Mouse (Mus musculus) spleen, postnatal 4 days (tissue): ENCODE results near the gene Wipi2.

ENCODE experiments used
- DNase-seq, 2 experiments: peaks; one replicate each; pipeline ENCODE4 v3.0.0; 2022; ENCODE audit warnings: low spot score in 2 of 2

Gene Wipi2

GRCm38 (mm10) chr5:142627398-142627797 is at the start of gene Wipi2:
Gene Wipi2, plus strand, starts transcription at chr5:142627698.
- DNase-seq, result no peak

GRCm38 (mm10) chr5:142578192-142578591 is 49.3 kb upstream of the Wipi2 start:
- no peak for DNase-seq

- peak in 1 of 2 experiments; percentile 18 for DNase-seq
Observed at GRCm38 (mm10) chr5:142581517-142581916, 46.0 kb upstream of the Wipi2 start.

GRCm38 (mm10) chr5:142583616-142584126 is 43.8 kb upstream of the Wipi2 start:
- DNase-seq, result no peak

- DNase-seq, result no peak
Observed at GRCm38 (mm10) chr5:142590953-142591616, 36.4 kb upstream of the Wipi2 start.

- no peak for DNase-seq
Observed at GRCm38 (mm10) chr5:142595698-142596097, 31.8 kb upstream of the Wipi2 start.

GRCm38 (mm10) chr5:142596723-142597122 is 30.8 kb upstream of the Wipi2 start:
- no peak for DNase-seq

GRCm38 (mm10) chr5:142597648-142598390 is 29.7 kb upstream of the Wipi2 start:
- DNase-seq, result no peak

- no peak for DNase-seq
Observed at GRCm38 (mm10) chr5:142604379-142604778, 23.1 kb upstream of the Wipi2 start.

GRCm38 (mm10) chr5:142605288-142605687 is 22.2 kb upstream of the Wipi2 start:
- no peak for DNase-seq

- DNase-seq, result no peak
Observed at GRCm38 (mm10) chr5:142608259-142608988, 19.1 kb upstream of the Wipi2 start, which contains the start of gene Mmd2. Gene Mmd2, minus strand, starts transcription at chr5:142608800.

- no peak for DNase-seq
Observed at GRCm38 (mm10) chr5:142608989-142609325, 18.5 kb upstream of the Wipi2 start.

GRCm38 (mm10) chr5:142610362-142610761 is 17.1 kb upstream of the Wipi2 start:
- DNase-seq, result no peak

- no peak for DNase-seq
Observed at GRCm38 (mm10) chr5:142614513-142614912, 13.0 kb upstream of the Wipi2 start.

- no peak for DNase-seq
Observed at GRCm38 (mm10) chr5:142615638-142616037, 11.9 kb upstream of the Wipi2 start.

- no peak for DNase-seq
Observed at GRCm38 (mm10) chr5:142616326-142616725, 11.2 kb upstream of the Wipi2 start.

- DNase-seq, result no peak
Observed at GRCm38 (mm10) chr5:142619866-142620265, 7.6 kb upstream of the Wipi2 start.

GRCm38 (mm10) chr5:142621421-142621820 is 6.1 kb upstream of the Wipi2 start:
- DNase-seq, result no peak

- no peak for DNase-seq
Observed at GRCm38 (mm10) chr5:142622134-142622533, 5.4 kb upstream of the Wipi2 start.

- no peak for DNase-seq
Observed at GRCm38 (mm10) chr5:142623080-142623479, 4.4 kb upstream of the Wipi2 start.

- DNase-seq, result peak; percentile 97 to 98
Observed at GRCm38 (mm10) chr5:142628726-142629662, 1.5 kb downstream of the Wipi2 start.
